Mouse (Mus musculus): ENCODE measurements at regions not wholly inside any gene's neighbourhood (a gene's known extent, or its start where the extent isn't known, plus 50 kb on each side); places are given as distances from the start of the nearest gene placed in this dataset.
A peak's percentile ranks its signal among the peaks of the same experiment; 100 is the strongest.

- DNase-seq (ENCODE audit: low spot score): no peak
These were observed 615.3 kb upstream of the 3110018I06Rik start for GRCm38 (mm10) chr12:106872966-106873730.

GRCm38 (mm10) chr12:106890319-106890718 is 598.1 kb upstream of the 3110018I06Rik start:
- DNase-seq (ENCODE audit: low spot score): no peak

- no peak for DNase-seq (ENCODE audit: low spot score)
These were observed 594.4 kb upstream of the 3110018I06Rik start for GRCm38 (mm10) chr12:106894061-106894460.

DNA sequence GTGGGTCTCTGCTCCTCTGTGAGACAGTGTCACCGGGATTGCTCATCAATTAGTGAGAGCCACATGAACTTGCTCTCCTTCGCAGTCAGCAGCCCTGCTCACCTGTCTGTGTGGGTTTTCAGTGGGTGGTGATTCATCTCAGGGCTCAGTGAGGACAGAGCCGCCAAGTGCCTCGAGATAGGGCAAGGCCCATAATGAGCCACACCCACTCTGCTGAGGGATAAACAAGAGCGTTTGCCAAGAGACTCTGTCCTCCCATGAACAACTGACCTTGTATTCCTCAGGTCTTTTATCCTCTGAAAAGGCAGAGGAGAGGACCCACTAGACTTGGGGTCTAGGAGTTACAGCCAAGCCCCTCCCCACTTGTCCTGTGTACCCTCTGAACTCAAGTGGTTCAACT is 584.2 kb upstream of the 3110018I06Rik start:
- DNase-seq (ENCODE audit: low spot score): no peak

- no peak for DNase-seq (ENCODE audit: low spot score)
These were observed 575.6 kb upstream of the 3110018I06Rik start for GRCm38 (mm10) chr12:106912782-106913181.

DNA sequence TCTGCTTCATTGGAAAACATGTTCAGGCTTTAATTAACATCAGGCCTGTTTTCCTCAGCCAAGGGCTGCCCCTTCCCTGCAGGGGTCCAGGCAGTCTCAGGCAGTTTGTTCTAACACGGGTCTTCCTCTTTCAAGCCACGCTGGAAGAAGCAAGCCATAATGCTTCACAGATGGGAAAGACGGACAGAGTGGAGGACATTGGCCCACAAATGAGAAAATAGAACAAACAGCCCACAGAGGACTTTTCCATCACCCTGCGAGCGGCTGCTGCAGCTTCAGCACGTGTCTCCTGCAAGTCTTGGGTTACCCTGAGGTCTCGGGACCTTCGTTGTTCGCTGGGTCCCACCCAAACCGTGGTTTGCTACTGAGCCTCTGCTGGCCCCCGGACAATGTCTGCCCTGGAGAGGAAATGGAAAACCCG is 565.9 kb upstream of the 3110018I06Rik start:
- peak; percentile 13 for DNase-seq (ENCODE audit: low spot score)

DNA sequence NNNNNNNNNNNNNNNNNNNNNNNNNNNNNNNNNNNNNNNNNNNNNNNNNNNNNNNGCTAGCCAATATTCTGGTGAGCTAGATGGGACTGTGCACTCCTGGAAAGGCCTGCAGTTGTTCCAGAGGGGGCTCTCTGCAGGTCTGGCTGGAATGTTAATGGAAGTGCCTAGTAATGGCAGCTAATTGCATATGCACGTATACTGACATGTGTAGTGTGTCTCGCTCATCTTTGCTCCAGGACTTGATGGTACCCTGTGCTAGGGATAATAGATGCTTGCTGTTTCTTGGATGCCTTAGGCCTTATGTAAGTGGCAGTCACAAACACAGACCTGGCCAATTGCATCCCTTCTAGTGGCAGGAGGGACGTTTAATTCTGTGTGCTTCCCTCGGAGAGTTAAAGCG is 560.0 kb upstream of the 3110018I06Rik start:
- no peak for DNase-seq (ENCODE audit: low spot score)

- no peak for DNase-seq (ENCODE audit: low spot score)
These were observed 559.3 kb upstream of the 3110018I06Rik start for GRCm38 (mm10) chr12:106929161-106929560.

GRCm38 (mm10) chr12:106931591-106931990 is 556.8 kb upstream of the 3110018I06Rik start:
- no peak for DNase-seq (ENCODE audit: low spot score)

DNA sequence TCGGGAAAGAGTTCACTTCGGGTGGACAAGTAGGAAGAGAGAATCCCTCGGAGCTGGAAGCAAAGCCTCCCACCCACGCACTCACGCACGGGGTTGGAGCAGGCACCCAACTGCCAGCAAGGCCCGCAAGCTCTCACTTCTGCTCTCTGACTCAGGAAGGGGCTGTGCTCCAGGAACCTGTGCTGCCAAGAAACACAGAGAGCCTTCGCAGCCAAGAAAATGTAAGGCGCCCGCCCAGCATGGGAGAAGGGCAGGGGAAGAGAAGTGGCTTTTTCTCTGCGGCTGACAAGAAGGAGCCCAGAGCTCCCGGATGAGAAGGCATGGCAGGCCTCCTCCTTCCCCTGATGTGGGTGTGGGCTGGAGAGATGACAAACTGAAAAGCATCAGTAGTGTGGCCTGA is 549.1 kb upstream of the 3110018I06Rik start:
- no peak for DNase-seq (ENCODE audit: low spot score)

- no peak for DNase-seq (ENCODE audit: low spot score)
These were observed 544.6 kb upstream of the 3110018I06Rik start for GRCm38 (mm10) chr12:106943874-106944273.

- no peak for DNase-seq (ENCODE audit: low spot score)
These were observed 535.8 kb upstream of the 3110018I06Rik start for GRCm38 (mm10) chr12:106952621-106953020.

GRCm38 (mm10) chr12:106955778-106956177 is 532.7 kb upstream of the 3110018I06Rik start:
- no peak for DNase-seq (ENCODE audit: low spot score)

DNA sequence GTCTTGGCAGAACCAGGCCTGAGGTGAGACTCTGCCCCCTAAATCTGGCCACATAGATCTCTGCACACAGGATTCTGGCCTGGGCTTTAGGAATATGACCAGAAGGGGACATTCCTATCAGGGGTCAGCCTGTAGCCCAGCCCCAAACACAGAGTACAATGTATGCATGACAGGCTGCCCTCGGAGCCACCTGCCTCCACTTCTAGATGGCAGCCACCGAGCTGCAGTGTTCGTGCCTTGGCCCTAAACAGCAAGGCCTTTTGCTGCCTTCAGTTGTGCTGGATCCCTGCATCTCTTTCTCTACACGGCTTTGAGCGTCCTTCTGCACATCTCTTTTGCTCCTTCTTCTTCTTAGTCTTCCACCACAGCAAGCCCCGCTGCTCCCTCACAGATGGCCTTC is 532.2 kb upstream of the 3110018I06Rik start:
- no peak for DNase-seq (ENCODE audit: low spot score)

DNA sequence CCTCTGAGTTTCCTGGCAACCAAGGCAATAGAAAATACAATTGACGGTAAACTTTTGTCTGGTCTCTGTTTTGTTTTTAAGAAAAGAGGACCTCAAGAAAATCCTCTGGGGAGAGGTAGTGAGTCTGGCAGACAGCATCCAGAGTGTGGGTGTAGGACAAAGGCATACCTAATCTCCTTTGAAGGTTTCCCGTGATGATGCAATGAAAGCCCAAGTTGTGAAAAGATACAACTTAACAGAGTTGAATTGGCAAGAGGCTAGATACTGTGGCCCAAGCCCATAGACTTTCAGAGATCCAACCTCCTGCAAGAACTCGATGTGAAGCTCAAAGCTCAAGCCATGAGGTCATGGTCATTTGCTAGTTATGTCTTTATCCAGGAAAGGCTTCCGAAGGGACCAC is 526.4 kb upstream of the 3110018I06Rik start:
- DNase-seq (ENCODE audit: low spot score): no peak

DNA sequence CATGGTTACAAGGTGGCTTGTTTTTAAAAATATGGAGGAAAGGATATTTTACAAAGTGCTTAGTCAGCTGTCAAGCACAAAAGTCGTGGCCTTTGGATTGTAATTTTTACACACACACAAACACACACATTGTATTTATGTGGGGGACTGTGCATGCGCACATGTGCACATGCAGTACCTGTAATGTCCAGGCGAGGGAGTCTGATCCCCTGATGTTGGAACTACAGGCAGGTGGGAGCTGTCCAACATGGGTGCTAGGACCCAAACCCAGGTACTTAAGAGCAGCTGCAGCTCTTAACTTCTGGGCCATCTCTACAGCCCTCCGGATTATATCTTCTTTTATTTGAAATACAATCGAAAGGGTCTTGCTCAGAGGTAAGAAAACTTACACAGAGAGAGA is 524.7 kb upstream of the 3110018I06Rik start:
- DNase-seq (ENCODE audit: low spot score): no peak

DNA sequence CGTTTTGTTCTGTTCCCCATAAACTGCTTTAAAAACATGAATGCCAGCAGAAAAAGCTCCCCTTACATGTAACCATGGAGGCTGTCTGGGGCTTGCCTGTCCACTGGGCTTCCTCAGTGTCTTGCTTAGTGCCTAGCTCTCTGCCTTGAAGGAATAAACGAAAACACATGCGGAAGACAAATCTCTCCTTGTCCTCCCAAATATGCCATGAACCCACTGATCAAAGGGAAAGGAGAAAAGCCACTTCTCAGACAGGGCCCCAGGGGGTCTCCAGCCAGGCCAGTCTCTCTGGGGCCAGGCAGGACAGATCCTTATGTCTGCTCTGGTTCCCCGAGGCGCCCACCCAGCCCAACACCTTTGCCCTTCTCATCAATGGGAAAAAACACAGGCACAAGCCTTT is 518.6 kb upstream of the 3110018I06Rik start:
- DNase-seq (ENCODE audit: low spot score): no peak

DNA sequence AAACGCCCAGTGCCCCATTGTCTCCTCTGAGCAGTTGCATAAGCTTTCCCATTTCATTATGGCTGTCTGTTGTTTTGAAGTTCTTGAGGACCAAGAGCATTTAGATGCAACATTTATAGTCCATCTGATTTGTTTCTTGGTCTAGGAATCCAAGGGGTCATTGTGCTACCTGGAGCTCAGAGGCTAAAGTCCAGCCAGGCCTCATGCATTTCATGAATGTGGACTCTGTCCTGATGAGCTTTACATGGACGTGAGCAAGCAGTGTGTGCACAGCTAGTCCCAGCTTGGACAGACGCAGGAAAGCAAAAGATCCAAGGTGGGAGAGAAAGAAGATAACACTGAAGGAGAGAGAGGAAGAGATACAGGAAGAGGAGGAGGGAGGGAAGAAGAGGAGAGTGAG is 496.0 kb upstream of the 3110018I06Rik start:
- DNase-seq (ENCODE audit: low spot score): no peak

DNA sequence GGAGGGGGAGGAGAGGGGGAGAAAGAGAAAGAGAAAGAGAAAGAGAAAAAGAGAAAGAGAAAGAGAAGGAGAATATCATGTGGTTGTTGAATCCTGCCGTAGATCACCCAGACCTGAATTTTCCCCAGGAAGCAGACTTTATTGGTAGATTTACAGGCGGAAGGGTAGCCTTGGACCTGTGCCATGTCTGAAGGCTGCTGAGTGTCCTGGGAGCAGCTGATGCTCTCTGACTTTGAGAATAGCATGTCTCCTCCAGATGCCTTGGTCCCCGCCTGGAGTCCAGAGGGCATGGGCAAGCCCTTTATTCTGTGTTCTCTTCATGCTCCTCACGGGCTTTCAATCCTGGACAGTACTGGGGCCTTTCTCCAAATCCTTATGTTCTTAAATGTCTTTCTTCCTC is 495.4 kb upstream of the 3110018I06Rik start:
- no peak for DNase-seq (ENCODE audit: low spot score)

DNA sequence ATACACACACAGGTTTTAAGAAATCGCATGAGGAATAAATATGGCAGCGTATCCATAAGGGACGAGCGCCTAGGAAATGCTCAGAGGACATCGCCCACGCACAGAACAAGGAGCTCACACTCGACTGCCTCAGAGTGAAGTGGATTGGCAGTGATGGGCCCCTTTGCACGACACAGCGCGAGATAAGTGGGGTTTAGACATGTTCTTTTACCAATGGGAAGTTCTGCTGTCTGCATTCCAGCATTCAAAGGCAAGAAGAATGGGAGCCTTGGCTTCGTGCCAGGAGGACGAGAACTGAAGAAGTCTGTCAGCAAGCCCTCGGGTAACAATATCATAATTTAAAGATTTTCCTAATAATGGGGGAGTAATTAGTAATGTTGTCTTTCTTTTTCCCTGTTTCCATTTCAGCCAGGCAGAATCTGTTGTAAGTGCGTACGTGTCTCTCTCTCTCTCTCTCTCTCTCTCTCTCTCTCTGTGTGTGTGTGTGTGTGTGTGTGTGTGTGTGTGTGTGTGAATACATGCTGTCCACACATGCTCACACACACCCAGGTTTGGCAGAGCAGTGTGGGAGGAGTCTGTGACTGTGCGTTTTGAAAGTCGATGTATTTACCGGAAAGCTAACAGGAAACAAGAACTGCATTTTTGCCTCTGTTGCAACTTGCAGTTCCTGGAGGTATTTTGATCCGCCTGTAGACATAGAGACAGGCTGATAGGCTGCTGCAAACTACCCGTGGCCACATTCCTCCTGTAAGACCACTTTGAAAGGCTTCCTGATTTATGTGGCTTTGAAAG is 477.2 kb upstream of the 3110018I06Rik start:
- peak; percentile 53 for DNase-seq (ENCODE audit: low spot score)

DNA sequence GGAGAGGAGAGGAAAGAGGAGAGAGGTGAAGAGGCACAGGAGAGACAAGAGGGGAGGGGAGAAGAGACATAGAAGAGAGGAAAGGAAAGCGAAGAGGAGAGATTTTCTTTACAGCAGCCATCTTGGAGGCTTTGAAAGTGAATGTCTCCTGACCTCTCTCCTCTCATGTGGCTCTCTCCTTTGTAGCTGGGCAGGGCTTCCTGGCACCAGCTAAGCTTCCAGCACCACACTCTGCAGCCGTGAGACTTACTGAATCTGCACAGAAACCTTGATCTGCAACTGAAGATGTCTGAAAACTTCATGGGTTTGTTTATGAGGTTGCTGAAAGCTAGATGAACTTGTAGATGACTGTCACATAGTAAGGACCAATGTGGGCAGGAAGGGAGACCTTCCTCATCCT is 471.6 kb upstream of the 3110018I06Rik start:
- no peak for DNase-seq (ENCODE audit: low spot score)

- no peak for DNase-seq (ENCODE audit: low spot score)
These were observed 466.6 kb upstream of the 3110018I06Rik start for GRCm38 (mm10) chr12:107021806-107022205.

GRCm38 (mm10) chr12:107026821-107027220 is 461.6 kb upstream of the 3110018I06Rik start:
- no peak for DNase-seq (ENCODE audit: low spot score)

Measured in retina, embryonic 14.5 days (tissue).